Mouse (Mus musculus): ENCODE results near the gene Kctd14.

- TF ChIP-seq CTCF (IDR thresholded peaks at IDR 0.05; ENCODE audit: low read depth) (no peak), EP300 (optimal IDR thresholded peaks at IDR 0.05) (no peak)
Observed at GRCm38 (mm10) chr7:97492420-97492819, 41.3 kb downstream of the Kctd14 start.
